Mouse (Mus musculus) right cerebral cortex, postnatal 25 days (tissue): ENCODE results near the gene Ffar3.
"Not testable (repeated sequence)": the region's sequence is repeated elsewhere in the genome, so short reads cannot be mapped to it uniquely, and the experiment has no call there.

ENCODE experiments used
- DNase-seq: peaks from one replicate; pipeline ENCODE4 v3.0.0; 2022

Gene Ffar3

DNA sequence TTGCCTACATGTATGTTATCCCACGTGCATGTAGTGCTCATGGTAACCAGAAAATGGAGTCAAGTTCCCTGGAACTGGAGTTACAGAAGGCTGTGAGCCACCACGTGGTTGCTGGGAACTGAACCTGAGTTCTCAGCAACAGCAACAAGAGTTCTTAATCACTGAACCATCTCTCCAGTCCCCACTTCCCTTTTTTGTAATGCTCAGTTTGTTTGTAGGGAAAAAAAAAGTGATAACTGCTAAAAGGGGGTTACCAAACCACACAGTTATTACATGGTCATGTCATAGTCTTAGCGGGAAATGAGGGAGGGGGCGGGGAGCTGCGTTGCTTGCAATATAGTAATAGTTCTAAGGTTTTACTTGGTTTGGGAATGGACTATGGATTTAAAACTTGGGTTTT, 13.9 kb downstream of the Ffar3 start:
- DNase-seq: no peak

DNA sequence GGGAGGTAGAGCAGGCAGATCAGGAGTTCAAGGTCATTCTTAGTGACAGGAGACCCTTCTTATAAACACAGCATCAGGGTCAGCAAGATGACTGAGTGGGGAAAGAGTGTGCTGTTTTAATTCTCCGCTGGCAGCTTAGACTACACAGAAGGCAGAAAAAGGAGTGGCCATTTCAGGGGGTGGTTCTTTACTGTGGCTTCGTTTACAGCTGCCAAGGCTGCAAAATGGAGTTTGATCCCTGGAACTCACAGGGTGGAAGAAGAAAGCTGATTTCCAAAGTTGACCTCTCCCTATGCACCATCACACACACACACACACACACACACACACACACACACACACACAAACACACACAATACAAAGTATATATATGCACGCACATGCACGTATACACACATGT, 14.6 kb downstream of the Ffar3 start:
- DNase-seq: no peak

DNA sequence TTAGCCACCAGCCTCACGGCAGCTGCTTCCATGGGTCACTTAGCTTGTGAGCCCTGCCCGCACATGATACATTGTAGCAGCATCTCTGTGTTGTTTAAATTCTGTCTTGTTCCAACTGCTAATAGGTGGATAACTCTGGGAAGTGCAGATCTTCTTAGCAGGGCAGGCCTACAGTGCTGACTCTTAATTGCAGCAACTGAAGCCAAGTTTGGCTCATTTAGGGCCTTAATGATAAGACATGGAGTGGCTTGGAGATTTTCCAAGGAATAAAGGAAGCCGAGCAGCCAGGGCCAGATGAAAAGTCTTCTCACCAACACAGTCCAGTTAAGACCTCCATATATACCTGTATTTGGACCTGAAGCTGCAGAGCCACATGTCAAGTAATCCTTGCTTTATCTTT, 15.7 kb downstream of the Ffar3 start:
- no peak for DNase-seq

DNA sequence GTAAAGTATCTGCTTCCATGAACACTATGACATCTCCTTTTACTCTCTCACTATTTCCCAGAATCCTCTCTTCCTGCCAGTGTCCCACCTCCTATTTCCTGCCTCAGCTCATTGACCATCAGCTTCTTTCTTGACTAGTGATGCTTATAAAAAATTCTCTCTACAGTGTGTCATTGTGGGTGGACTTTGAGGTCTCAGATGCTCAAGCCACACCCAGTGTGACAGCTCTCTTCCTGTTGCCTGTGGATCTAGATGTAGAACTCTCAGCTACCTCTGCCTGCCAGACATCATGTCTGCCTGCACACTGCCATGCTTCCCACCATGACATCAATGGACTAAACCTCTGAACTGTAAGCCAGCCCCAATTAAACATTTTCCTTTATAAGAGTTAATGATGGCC, 18.7 kb downstream of the Ffar3 start:
- no peak for DNase-seq

DNA sequence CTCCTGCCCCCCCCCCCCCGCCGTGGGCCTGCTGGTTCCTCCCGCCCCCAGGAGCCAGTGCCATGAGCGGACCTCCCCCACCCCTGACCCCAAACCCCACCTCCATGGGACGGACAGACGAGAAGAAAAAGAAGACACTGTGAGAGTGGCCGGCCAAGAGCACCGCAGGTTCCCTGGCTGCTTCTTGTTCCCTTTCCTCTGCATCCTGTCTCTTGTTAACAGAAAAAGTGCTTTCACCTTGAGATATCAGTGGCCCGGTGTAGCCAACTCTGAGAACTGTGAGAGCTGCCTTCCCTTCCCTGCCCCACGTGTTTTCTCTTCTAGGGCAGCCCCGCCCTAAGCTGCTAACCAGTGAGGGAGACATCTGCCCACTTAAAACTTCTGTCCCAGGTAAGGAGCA, 23.3 kb downstream of the Ffar3 start:
- not testable (repeated sequence) for DNase-seq

DNA sequence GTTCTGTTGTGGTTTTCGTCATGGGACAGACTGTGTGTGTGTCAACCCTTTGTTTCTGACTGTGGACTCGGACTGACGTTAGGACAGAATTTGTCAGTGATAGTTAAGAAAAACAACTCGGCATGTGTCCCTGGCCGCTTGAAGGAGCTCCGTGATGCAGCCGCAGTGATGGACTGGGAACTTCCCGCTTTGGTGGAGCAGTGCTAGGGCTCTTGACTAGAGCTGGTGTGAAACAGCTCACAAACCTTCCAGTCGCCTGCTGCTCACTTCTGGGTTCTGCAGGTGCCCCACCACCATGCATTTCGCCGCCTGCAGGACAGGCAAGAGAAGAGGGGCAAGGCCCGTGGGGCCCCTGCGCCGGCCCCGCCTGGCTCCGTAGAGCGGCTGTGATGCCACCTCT, 23.7 kb downstream of the Ffar3 start:
- no peak for DNase-seq

DNA sequence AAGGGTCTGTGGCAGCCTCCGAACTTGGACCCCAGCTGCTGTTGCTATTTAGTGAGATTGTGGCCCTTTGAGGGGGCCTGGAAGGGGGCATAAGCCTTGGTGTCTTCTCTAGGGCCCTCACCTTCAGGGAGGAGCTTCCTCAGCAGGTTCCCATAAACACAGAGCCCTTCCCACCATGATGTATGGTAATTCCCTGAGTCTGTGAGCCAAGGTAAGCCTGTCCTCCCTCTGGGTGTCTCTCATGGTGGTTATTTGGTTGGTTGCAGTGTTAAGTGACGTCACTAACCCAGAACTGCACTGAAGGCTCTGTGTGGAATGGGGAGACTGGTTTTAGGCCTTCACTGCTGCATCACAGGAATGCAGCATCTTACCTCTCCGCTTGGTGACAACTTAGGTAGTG, 26.6 kb downstream of the Ffar3 start:
- no peak for DNase-seq

DNA sequence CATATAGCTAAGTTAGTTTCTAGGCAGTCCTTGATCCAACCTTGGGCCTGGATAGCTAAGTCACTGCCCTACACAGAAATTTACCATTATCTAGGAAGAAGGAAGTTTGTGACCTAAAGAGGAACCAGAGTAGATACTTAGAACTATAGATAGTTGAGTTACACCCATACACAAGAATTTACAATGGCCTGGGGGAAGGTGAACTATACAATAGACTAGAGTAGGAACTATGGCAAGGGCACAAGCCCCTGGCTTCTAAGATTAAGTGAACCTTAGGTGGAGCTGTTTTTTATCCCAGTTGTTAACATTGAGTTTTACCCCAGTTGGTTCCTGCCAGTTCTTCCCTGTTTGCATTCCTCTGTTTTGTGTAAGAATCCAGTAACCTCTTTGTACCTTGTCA, 27.1 kb downstream of the Ffar3 start:
- not testable (repeated sequence) for DNase-seq

DNA sequence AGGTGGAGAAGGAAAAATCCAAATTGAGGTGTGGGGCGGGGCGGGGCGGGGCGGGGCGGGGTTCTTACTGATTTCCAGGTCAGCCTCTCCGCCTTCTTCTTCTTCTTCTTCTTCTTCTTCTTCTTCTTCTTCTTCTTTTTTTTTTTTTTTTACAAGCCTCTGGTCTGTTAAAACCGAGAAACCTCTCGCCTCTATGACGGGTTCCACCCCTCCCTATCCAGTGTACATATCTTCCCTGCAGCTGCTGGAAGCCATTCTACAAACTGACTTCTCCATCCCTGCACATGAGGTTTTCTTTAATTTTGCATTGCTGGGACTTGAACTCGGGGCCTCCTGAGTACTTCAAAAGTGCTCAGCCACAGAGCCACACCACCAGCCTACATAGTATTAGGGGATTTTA, 29.3 kb downstream of the Ffar3 start:
- DNase-seq: no peak

DNA sequence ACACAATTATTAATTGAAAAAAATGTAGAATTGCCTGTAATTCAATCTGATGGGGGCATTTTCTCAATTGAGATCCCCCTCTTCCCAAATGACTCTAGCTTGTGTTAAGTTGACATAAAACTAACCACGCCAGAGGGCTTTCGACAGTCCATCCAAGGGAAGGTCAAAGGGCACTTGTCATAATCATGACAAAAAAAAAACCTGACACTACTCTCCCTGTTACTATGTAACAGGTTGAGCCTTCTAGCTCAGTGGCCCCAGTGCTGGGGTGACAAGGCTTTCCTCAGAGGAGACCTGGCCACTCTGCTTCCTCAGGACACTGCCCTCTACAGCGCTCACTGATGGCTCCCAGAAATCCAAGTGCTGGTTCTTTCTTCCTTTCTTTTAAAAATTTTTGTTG, 31.7 kb downstream of the Ffar3 start:
- no peak for DNase-seq

DNA sequence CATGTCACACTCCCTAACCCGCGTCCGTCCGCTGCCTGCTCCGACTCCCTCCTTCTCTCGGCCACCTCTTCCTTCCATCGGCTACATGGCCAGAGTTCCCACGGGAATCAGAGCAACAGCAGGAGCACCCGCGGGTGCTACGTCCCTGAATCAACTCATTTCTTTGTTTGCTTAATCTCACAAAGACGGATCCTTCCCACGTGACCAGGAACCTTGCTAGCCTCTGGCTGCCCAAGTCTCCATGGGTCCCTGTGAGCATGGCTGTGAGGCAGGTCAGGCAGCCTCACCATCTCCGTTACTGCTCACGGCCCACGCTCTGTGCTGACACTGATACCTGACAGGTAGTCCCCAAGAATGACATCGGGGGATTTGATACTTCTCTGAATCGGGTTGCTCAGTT, 32.3 kb downstream of the Ffar3 start, which contains the start of gene Ffar2:
Ffar2 (minus strand) TSS at position 101 of the 400 bp plus-strand sequence.
- DNase-seq: no peak

DNA sequence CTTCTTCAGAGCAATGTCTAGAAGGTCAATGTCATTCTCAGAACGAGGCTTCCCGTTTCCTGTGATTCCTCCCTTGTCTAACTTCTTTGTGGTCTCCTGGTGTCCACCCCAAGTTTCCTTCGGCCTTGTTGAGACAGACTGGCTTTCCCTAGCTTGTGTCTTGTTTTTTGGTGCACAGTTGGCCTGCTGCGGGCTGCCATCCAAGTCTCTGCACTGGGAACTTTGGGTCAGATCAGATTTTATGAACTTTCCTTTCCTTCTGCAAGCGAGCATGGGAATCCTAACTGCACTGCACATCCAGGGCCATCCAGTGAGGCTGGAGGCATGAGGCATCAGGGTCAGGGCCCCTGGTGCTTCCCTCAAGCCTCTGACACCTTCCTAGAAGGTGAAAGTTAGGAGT, 34.4 kb downstream of the Ffar3 start:
- no peak for DNase-seq

DNA sequence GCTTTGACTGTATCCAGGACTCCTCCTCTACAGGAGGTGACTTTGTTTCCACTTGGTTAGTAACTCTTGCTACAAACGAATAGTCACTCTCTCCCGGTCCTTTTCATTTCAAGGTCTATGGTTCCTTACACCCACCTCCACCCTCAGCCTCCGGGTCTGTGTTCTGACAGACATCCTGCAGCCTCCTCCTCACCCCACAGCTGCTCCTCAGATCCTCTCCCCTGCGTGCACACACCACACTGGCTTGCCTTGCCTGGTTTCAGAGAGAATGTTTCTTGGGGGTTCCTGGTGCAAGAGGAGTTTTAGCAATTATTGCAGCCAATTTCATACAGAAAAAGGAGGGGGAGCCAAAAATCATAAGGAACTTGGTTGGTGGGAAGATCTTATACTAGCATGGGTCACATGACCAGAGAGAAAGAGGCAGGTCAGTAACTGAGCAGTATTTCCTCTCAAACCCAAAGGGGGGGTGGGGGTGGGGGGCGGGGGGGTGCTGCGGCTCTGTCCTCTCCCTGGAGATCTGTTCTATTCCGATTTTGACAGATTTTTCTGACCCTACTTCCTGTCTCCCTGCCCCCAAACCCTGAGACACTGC, 35.0 kb downstream of the Ffar3 start:
- no peak for DNase-seq

DNA sequence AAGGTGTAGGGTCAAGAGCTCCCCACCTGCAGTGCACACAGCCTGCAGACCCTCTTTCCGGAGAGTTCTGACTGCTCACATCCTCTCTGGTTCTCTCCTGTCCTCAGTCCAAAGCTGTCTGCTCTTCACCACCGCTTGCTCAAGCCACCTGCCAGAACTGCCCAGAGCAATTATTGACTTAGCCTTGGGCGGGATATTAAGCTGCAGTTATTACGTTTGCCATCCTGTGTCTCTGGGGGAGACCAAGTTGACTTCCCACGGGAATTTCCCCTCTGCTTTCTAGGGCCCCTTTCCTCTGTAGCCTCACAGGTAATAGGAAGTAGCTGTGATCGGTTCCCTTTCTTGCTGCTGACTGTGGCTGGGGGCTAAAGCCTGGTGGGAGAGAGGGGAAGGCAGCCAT, 35.8 kb downstream of the Ffar3 start:
- no peak for DNase-seq

DNA sequence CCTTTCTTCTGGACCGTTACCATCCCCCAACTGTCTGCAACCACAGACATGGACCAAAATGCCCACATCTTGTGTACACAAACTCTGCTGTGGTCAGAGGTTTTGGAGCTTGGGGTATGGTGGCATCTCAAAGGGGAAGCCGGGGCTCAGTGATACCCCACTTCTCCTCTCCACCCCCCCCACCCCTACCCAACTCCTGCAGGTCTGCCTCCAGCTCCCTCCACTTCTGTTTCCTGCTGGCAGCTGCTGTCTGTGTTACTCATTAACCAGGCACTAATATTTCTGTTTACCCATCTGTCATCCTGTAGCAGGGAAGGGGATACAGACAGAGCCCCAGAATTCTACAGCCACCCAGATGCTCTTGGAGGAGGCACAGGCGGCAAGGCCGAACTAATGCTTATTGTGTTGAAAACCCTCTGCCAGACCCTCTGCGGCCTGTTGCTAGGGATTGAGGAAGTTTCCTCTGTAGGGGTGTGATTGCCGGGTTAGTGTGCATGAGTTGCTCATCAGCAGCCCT, 43.6 kb downstream of the Ffar3 start:
- DNase-seq: no peak

DNA sequence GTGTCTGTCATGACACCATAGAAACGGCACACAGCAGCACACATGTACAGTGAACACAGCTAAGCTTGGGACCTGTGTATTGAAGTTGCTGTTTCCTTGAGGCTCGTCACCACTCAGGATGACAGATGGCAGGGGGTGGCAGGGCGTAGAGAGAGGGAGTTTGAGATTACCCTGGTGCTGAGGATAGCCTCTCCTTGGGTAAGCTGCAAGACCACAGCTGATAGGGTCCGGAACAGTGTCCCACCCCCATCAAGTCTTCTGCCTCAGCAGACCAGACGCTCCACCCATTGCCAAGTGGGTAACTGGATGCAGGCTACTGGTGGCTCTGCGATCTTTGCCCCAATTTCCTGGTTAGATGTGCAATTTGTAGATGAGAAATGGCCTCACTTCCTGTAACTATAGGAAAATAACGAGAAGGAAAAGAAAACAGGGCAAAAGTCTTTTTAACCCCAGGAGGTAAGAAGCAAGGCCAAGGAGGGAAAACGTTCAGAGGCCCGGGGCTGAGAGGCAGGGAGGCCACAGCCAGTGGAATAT, 44.2 kb downstream of the Ffar3 start:
- no peak for DNase-seq

DNA sequence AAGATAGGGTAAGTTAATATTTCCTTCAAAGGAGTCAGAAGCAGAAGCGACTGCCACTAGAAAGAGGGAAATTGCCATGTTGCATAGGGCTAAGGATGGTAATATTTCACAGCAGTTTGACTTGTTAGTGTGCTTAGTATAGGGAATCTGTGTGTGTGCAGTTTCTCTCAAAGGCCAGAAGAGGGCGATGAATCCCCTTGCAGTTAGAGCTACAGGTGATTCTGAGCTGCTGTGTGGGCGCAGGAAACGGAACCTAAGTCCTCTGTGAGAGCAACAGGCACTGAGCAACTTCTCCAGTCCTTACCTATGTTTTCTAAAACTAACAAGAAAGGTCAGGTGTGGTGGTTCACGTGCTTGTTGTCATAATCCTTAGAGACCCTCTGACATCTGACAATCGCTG, 45.7 kb downstream of the Ffar3 start:
- DNase-seq: no peak

DNA sequence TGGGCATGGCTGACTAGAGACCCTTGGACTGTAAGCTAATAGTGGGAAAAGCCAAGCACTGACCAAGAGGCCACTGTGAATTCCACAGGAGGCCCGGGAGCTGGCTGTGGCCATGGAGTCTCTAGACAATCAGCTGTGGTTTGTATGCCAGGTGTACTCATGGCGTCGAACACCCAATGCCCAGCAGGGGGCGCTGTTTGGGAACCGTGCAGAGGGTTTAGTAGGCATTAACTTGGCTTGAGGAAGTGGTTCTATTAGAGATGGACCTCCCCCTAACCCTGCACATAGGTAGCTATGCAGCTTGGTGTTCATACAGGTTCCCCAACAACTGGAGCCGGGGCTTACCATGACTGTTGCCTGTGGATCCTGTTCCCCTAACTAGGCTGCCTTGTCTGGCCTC, 50.1 kb downstream of the Ffar3 start:
- no peak for DNase-seq
